Mouse (Mus musculus) urinary bladder, postnatal 10 days (tissue): ENCODE results near the gene Inip.
A peak's percentile ranks its signal among the peaks of the same experiment; 100 is the strongest.
"Not testable (repeated sequence)": the region's sequence is repeated elsewhere in the genome, so short reads cannot be mapped to it uniquely, and the experiment has no call there.

Source experiments
- DNase-seq: peaks from one replicate; pipeline ENCODE4 v3.0.0; 2022; ENCODE audit warnings: low spot score

Gene Inip

DNA sequence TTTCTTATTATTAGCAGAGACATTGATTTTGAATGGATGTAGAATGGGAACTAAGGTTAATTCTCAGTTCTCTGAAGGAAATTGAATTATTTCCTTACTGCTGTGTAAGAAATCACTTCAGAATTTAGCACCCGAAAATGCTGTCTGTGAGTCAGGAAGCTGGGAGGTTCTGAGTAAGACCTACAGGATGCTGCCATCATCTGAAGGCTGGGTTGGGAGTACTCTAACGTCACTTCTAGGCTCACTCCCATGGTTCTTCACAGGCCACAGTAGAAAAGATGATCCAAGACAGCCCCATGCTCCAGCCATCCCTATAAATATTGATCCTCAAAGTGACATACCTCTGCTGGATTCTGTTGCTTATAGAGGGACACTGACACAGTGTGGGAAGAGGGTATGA is 6.1 kb upstream of the Inip start:
- no peak for DNase-seq

DNA sequence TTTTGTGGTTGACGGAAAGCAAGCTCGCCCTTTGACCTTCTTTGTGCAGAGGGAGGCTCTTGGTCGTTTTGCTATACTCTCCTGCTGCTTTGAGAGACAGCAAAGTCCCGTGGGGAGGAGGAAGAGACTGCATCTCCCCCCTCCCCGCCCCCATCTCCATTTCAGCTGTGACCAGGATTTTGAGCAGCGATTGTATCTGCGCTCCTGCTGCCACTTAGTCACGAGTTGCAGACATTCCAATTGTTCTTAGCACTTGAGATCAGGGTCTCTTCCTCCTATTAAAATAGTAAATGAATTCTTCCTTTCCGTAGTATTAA is 5.4 kb upstream of the Inip start:
- no peak for DNase-seq

DNA sequence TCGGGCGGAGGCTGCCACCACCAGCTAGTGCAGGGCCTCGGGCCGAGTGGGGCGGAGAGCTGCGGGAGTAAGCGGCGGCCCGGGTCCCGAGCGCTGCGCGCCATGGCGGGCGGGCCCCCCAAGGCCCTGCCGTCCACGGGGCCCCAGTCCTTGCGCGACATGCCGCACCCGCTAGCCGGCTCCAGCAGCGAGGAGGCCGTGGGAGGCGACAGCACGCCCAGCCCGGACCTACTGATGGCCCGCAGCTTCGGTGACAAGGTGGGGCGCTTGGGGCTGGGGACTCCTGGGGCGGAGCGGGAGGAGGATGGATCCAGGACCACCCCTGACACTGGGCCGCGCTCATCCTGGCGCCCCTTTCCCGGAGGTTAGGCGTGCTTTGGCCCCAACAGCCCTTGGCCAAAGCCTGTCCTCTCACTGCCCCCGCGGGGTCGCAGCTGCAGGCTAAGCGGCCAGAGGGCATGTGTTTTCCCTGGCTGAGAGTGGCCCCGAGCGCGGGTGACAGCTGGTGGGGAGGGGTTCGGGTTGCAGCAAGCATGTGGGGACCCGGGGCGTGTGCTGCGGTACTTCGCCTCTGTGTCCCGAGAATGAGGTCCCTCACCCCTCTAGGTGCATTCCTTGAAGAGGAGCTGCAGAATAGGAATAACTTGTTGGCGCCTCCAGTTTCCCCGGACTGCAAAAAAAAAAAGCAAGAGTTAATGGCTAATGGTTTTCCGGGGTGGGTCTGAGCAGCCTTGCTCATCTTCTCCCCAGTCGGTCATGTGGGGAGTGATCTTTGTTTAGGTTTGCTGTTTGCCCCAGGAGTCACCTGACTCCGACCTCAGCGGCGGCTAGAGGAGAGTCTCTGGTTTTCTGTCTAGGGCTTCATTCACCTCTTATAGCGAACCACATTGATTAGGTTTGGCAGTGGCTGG is 4.8 kb upstream of the Inip start:
- no peak for DNase-seq

DNA sequence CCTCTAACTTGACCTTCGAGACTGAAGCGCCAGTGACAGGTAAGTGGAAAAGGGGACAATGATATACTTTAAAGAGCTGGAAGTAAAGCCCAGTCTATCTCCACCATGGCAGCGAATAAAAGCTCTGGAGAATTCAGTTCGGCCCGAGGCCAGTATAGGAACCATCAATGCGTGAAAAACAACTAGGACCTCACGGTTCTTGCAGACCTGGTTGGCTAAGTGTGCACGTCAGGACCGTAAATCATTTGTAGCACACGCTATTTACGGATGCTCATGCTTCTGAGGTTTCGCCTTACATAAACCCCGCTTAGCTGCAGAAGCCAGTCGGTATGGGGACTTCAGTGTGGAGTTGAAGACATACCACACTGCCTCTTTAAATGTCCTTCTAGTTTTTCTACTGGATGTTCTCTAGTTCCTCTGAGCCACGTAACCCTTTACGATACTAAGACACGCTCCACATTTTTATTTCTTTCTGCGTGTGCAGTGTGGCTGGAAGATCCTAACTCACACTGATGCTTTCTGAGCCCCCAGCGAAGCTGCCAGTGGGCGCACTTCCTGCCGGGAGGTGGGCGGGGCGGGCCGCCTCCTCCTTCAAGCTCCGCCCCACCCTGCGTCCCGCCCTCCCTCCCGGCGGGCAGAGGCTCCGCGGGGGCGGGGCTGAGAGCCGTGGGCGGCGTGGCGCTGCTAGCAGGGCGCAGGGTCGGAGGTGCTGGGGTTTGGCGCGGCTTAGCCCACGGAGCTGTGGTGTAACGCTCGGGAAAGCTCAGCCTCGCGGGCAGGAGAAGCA is 4.0 kb upstream of the Inip start, which contains the start of gene Snx30:
TSS of gene Snx30 (plus strand) at position 660 of the 787 bp plus-strand sequence.
- peak; percentile 56 for DNase-seq

- no peak for DNase-seq
These were observed 3.4 kb upstream of the Inip start for GRCm38 (mm10) chr4:59804754-59805153.

- DNase-seq: no peak
These were observed 2.0 kb upstream of the Inip start for GRCm38 (mm10) chr4:59803358-59803757.

- DNase-seq: no peak
These were observed 1.4 kb upstream of the Inip start for GRCm38 (mm10) chr4:59802792-59803191.

- DNase-seq: no peak
These were observed 718 bp upstream of the Inip start for GRCm38 (mm10) chr4:59802107-59802506.

- no peak for DNase-seq
These were observed 1.2 kb downstream of the Inip start for GRCm38 (mm10) chr4:59800181-59800580.

GRCm38 (mm10) chr4:59795788-59796455 is 5.5 kb downstream of the Inip start:
- DNase-seq: no peak

GRCm38 (mm10) chr4:59794116-59794515 is 7.3 kb downstream of the Inip start:
- DNase-seq: no peak

GRCm38 (mm10) chr4:59793626-59794025 is 7.8 kb downstream of the Inip start:
- not testable (repeated sequence) for DNase-seq

DNA sequence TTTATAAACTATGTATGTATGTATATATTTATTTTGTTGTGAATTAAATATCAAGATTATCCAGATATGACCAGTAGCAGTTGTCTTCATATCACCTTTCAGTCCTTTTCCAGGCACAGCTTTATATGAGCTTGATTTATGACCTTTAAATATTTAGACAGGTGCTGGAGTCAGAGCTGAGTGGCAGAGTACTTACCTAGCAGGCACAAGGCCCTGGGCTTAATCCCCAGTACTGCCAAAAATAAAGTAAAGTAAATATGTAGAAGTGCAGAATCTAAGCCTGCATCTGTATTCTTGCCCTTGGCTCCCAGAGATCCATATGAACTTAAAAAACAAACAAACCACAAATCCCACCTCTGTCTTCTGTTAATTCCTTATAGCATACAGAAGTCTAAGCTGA is 12.4 kb downstream of the Inip start:
- no peak for DNase-seq

DNA sequence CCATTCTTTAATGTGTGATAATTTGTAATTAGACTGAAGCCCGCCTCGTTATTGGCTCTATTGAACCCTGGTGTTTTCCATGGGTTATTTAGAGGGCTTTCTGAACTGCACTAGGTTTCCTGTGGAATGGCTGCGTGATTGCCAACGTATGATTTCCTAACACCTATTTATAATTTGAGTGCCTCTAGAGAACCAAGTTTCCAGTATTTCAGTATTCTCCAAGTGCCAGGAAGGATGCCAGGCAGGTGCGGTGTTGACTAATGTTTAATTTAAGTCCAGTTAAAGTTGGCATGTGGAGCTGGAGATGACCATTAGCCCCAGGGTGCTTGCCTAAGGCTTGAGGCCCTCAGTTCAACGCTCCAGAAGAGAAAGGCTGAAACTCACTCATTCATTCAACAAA is 14.3 kb downstream of the Inip start:
- DNase-seq: no peak

DNA sequence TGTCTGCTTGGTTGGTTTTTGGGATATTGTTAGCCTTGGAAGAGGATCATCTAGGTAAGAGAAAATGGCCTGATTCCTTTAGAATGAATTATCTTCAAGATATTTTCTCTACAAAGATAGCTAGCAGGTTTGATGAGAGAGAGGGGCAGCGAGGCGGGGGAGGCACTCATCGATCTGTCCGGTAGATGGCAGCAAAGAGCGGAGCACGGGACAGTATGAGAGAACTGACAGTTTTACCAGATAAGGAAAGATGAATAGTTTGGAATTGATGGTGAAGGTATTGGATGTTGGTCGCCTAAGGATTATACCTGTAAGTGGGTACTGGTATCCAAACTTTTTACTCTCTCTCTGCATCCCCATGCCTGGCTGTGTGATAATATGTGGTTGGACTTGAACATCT is 14.7 kb downstream of the Inip start:
- DNase-seq: peak; percentile 49

GRCm38 (mm10) chr4:59785412-59785811 is 16.0 kb downstream of the Inip start:
- no peak for DNase-seq

DNA sequence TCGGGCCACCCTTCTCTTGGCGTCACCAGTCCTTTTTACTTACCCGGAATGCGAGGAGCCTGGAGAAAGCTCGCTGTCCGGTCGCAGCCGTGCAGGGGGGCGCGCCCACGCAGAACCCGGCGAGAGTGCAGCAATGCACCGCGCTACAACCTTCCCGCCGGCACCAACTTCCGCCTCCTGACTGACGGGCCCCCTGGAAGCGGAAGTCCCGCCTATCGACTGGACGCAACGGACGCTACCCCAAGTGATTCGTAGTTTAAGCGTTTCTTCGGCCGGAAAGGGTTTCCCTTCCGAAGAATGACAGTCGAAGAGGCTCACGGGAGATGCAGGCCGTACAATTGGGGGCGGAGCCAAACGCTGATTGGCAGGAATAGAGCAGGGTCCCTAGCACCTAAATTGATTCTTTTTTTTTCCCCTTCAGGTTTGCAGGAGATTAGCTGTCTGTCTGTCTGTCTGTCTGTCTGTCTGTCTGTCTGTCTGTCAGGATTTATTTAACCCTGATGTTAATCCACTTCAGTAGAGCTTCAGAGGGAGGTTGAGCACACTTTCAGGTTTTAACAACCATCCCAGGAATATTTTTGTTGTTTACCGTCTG is 17.6 kb downstream of the Inip start:
- DNase-seq: peak; percentile 83

GRCm38 (mm10) chr4:59782853-59783684 is 18.3 kb downstream of the Inip start:
- DNase-seq: no peak

DNA sequence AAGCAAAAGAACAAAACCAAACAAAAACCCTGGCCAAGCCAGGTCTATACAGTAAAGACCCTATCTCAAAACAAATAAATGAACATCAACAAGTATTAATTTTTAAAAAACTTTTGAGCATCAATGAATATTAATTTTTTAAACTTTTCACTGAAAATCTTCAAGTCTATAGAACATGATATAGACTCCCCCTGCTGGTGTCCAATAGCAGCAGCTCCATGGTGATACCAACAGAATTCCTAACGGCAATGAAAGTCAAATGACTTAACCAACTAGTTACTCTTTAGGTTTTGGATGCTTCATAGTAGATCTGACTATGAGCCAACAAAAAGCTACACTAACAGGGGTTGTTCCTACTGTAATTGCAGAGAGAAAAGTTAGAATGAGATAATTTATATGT is 20.8 kb downstream of the Inip start:
- DNase-seq: no peak

DNA sequence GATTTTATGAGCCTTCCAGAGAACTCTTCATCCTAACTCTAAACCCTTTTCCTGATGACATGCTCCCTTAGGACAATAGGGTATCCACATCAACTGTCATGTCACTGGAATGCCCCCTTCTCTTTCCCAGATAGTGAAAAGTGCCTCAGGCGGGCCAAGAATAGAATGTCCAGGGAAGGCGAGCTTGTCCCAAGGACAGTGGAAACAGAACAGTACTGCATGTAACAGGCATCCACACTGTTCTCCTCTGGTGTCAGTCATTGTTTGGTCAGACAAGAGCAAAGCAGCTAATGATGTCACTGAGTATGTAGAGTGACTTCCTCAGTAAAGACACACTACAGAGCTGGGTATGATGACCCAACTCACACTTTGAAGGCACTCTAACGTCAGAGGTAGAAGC is 23.6 kb downstream of the Inip start:
- no peak for DNase-seq

DNA sequence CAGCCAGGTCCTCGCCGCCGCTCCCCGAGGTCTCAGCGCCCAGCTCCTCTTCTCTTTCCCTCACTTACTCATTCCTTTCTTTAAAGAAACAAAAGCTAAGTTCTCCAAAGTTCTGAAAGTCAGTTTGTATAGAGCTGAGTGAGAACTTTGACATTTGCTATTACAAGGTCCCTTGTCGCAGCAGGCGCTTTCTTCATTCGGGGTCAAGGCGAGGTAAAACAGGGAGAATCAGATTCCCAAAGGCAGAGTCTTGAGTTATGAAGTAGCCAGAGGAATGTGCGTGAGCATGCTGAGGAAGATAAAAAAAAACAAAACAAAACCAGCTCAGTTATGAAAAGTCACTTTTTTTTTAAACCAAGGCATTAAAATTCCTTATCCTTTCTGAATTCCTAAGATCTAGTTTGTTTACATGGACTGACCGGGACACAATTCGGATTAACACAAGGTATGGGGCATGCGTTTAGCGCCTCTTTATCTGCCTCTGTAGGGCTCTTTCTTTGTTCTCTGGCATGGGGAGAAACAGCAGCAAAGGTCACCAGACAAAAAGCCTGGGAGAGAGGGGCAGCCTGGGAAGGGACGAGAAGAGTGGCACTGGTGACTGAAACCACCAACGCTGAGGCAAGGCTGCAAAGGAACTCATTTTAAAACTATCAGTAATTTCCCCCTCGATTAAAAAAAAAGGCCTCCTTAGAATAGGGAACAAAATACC is 29.1 kb downstream of the Inip start:
- no peak for DNase-seq
